Mouse (Mus musculus) kidney, embryonic 15.5 days (tissue): ENCODE data around the gene Map10. TPM values are rescaled to one million over a fixed set of nuclear protein-coding genes. Genes with fewer than 3 reads are reported as not detected.

Experiments used
- ATAC-seq: fragments of 200-750 bp; cut with Nextera tagmentation; replicated peaks from 2 replicates; pipeline ENCODE4 v1.8.0; 2017; ENCODE audit warnings: moderate TSS enrichment; ENCODE audit not compliant: low FRiP score
- H3K27ac ChIP-seq: fragments of 300-500 bp; sonication (generic); 2 replicates; pipeline ENCODE4 v1.5.1; 2015; ENCODE audit warnings: mild to moderate bottlenecking, inconsistent platforms
- H3K27me3 ChIP-seq: fragments of 300-500 bp; sonication (generic); 2 replicates; pipeline ENCODE4 v1.6.1; 2015; ENCODE audit warnings: inconsistent platforms
- H3K36me3 ChIP-seq: fragments of 300-500 bp; sonication (generic); 2 replicates; pipeline ENCODE4 v1.6.1; 2015; ENCODE audit warnings: inconsistent platforms
- H3K4me1 ChIP-seq: fragments of 300-500 bp; sonication (generic); 2 replicates; pipeline ENCODE4 v1.6.1; 2015; ENCODE audit warnings: inconsistent platforms
- H3K4me2 ChIP-seq: fragments of 300-500 bp; sonication (generic); 2 replicates; pipeline ENCODE4 v1.6.1; 2015; ENCODE audit warnings: moderate library complexity, mild to moderate bottlenecking, inconsistent platforms
- H3K4me3 ChIP-seq: fragments of 300-500 bp; sonication (generic); replicated peaks from 2 replicates; pipeline ENCODE4 v1.5.1; 2015; ENCODE audit warnings: mild to moderate bottlenecking, inconsistent platforms
- H3K9ac ChIP-seq: fragments of 300-500 bp; sonication (generic); 2 replicates; pipeline ENCODE4 v1.6.1; 2015; ENCODE audit warnings: mild to moderate bottlenecking, inconsistent platforms
- H3K9me3 ChIP-seq: fragments of 300-500 bp; sonication (generic); replicated peaks from 2 replicates; pipeline ENCODE4 v1.6.1; 2016; ENCODE audit warnings: inconsistent platforms
- WGBS: fragments of 180-500 bp; shearing (Covaris S2); methylation state at CpG from one replicate; pipeline ENCODE4 v1.1.7; 2015; ENCODE audit warnings: mixed read lengths; 5-methylcytosine and 5-hydroxymethylcytosine counted together
- polyA plus RNA-seq: library from polyadenylated mRNA; unstranded; fragments of >200 nt; fragmentation: Nextera tagmentation; extraction: Ambion mirVana; gene quantifications from 2 replicates; pipeline ENCODE4 v1.2.1, GENCODE M21; 2015

Map10 gene
- polyA plus RNA-seq, 1 experiment from 2014 or later = 7.1 TPM

GRCm38 (mm10) chr8:125671371-125671770, 1.8 kb downstream of the Map10 start:
- Histone ChIP-seq H3K4me2 (no peak overlapping the region), H3K27me3 (no peaks in the 10 kb centered on the region), H3K9me3 (peaks cover 22% of the 10 kb centered on the region), H3K9ac (no peak overlapping the region), H3K4me3 (no peak overlapping the region), H3K27ac (no peak overlapping the region), H3K36me3 (peaks cover 21% of the 10 kb centered on the region), H3K4me1 (peaks cover 17% of the 10 kb centered on the region)
- ATAC-seq = no peak
- WGBS = 97% methylated on average over 5 of the region's 5 CpGs

- 78% methylated on average over 3 of the region's 3 CpGs for WGBS
- no peaks in the 10 kb centered on the region for H3K27me3 ChIP-seq
- no peak for ATAC-seq
Measured at GRCm38 (mm10) chr8:125675796-125676195, 6.2 kb downstream of the Map10 start.

GRCm38 (mm10) chr8:125677484-125677883, 7.9 kb downstream of the Map10 start:
- no peak overlapping the region for H3K4me2 ChIP-seq
- H3K9me3 ChIP-seq = no peaks in the 10 kb centered on the region
- ATAC-seq = no peak
- 94% methylated on average over 6 of the region's 6 CpGs for WGBS
- H3K9ac ChIP-seq = no peak overlapping the region
- H3K36me3 ChIP-seq = no peaks in the 10 kb centered on the region
- H3K27ac ChIP-seq = no peak overlapping the region
- no peak overlapping the region for H3K4me3 ChIP-seq
- no peaks in the 10 kb centered on the region for H3K4me1 ChIP-seq
- H3K27me3 ChIP-seq = no peaks in the 10 kb centered on the region

More at GRCm38 (mm10) chr8:125675796-125676195, 6.2 kb downstream of the Map10 start:
- Histone ChIP-seq H3K27ac (no peak overlapping the region), H3K4me1 (no peaks in the 10 kb centered on the region), H3K36me3 (peaks cover 15% of the 10 kb centered on the region), H3K4me2 (no peak overlapping the region), H3K4me3 (no peak overlapping the region), H3K9ac (no peak overlapping the region), H3K9me3 (peaks cover 16% of the 10 kb centered on the region)

GRCm38 (mm10) chr8:125678854-125679648, 9.4 kb downstream of the Map10 start:
- H3K27me3 ChIP-seq = no peaks in the 10 kb centered on the region
- no peaks in the 10 kb centered on the region for H3K4me1 ChIP-seq
- no peak overlapping the region for H3K9ac ChIP-seq
- H3K9me3 ChIP-seq = no peaks in the 10 kb centered on the region
- 80% methylated on average over 8 of the region's 8 CpGs for WGBS
- H3K4me3 ChIP-seq = no peak overlapping the region
- H3K4me2 ChIP-seq = no peak overlapping the region
- no peaks in the 10 kb centered on the region for H3K36me3 ChIP-seq
- H3K27ac ChIP-seq = no peak overlapping the region
- peak; percentile 74 for ATAC-seq

- no peak for ATAC-seq
- H3K9ac ChIP-seq = no peak overlapping the region
- no peak overlapping the region for H3K27ac ChIP-seq
- 49% methylated on average over 8 of the region's 8 CpGs for WGBS
- no peaks in the 10 kb centered on the region for H3K4me1 ChIP-seq
- no peaks in the 10 kb centered on the region for H3K36me3 ChIP-seq
- no peaks in the 10 kb centered on the region for H3K27me3 ChIP-seq
- no peak overlapping the region for H3K4me2 ChIP-seq
- H3K9me3 ChIP-seq = no peaks in the 10 kb centered on the region
- no peak overlapping the region for H3K4me3 ChIP-seq
Measured at GRCm38 (mm10) chr8:125680851-125681408, 11.3 kb downstream of the Map10 start.

GRCm38 (mm10) chr8:125685216-125685760, 15.7 kb downstream of the Map10 start:
- Histone ChIP-seq H3K4me3 (no peak overlapping the region), H3K27ac (no peak overlapping the region), H3K9ac (no peak overlapping the region), H3K27me3 (no peaks in the 10 kb centered on the region), H3K4me1 (peaks cover 17% of the 10 kb centered on the region), H3K36me3 (no peaks in the 10 kb centered on the region), H3K9me3 (no peaks in the 10 kb centered on the region), H3K4me2 (no peak overlapping the region)
- ATAC-seq = no peak
- WGBS = 64% methylated on average over 6 of the region's 6 CpGs

- H3K36me3 ChIP-seq = no peaks in the 10 kb centered on the region
- no peaks in the 10 kb centered on the region for H3K9me3 ChIP-seq
- ATAC-seq = no peak
- 62% methylated on average over 9 of the region's 9 CpGs for WGBS
- H3K4me3 ChIP-seq = no peak overlapping the region
- no peak overlapping the region for H3K27ac ChIP-seq
- no peak overlapping the region for H3K4me2 ChIP-seq
- no peak overlapping the region for H3K9ac ChIP-seq
- H3K4me1 ChIP-seq = peaks cover 26% of the 10 kb centered on the region
- H3K27me3 ChIP-seq = no peaks in the 10 kb centered on the region
Measured at GRCm38 (mm10) chr8:125686221-125686865, 16.7 kb downstream of the Map10 start.

- H3K27ac ChIP-seq = peak overlapping the region; percentile 78
- H3K4me2 ChIP-seq = peak overlapping the region; percentile 12
- H3K4me1 ChIP-seq = peaks cover 28% of the 10 kb centered on the region
- peak; percentile 81 for ATAC-seq
- no peak overlapping the region for H3K4me3 ChIP-seq
- H3K9me3 ChIP-seq = no peaks in the 10 kb centered on the region
- H3K27me3 ChIP-seq = no peaks in the 10 kb centered on the region
- H3K36me3 ChIP-seq = no peaks in the 10 kb centered on the region
- no peak overlapping the region for H3K9ac ChIP-seq
- WGBS = 41% methylated on average over 15 of the region's 15 CpGs
Measured at GRCm38 (mm10) chr8:125690166-125690915, 20.7 kb downstream of the Map10 start.

GRCm38 (mm10) chr8:125690961-125691360, 21.3 kb downstream of the Map10 start:
- H3K36me3 ChIP-seq = no peaks in the 10 kb centered on the region
- H3K9ac ChIP-seq = no peak overlapping the region
- no peaks in the 10 kb centered on the region for H3K9me3 ChIP-seq
- H3K27ac ChIP-seq = peak overlapping the region; percentile 78
- peak overlapping the region; percentile 12 for H3K4me2 ChIP-seq
- H3K27me3 ChIP-seq = no peaks in the 10 kb centered on the region
- WGBS = 66% methylated on average over 3 of the region's 3 CpGs
- H3K4me3 ChIP-seq = no peak overlapping the region
- no peak for ATAC-seq
- H3K4me1 ChIP-seq = peaks cover 28% of the 10 kb centered on the region

- Histone ChIP-seq H3K4me1 (peaks cover 22% of the 10 kb centered on the region), H3K4me2 (no peak overlapping the region), H3K4me3 (no peak overlapping the region), H3K9me3 (no peaks in the 10 kb centered on the region), H3K27ac (no peak overlapping the region), H3K27me3 (no peaks in the 10 kb centered on the region), H3K9ac (no peak overlapping the region), H3K36me3 (no peaks in the 10 kb centered on the region)
- no peak for ATAC-seq
- WGBS = 43% methylated on average over 5 of the region's 5 CpGs
Measured at GRCm38 (mm10) chr8:125692447-125692846, 22.8 kb downstream of the Map10 start.

- 68% methylated on average over 3 of the region's 3 CpGs for WGBS
- no peak overlapping the region for H3K9ac ChIP-seq
- no peak for ATAC-seq
Measured at GRCm38 (mm10) chr8:125693197-125693596, 23.6 kb downstream of the Map10 start.

More at GRCm38 (mm10) chr8:125693197-125693596, 23.6 kb downstream of the Map10 start:
- Histone ChIP-seq H3K27ac (no peak overlapping the region), H3K4me3 (no peak overlapping the region), H3K4me1 (peaks cover 22% of the 10 kb centered on the region), H3K27me3 (no peaks in the 10 kb centered on the region), H3K36me3 (no peaks in the 10 kb centered on the region), H3K4me2 (no peak overlapping the region), H3K9me3 (no peaks in the 10 kb centered on the region)
